Mouse (Mus musculus) MEL (cell line): ENCODE measurements around the gene Slc8a1. TPM values are rescaled to one million over a fixed set of nuclear protein-coding genes. Genes with fewer than 3 reads are reported as not detected.

ENCODE experiments used
- DNase-seq: peaks from one replicate; pipeline ENCODE4 v3.0.0; 2011; ENCODE audit warnings: low read depth, low spot score
- H3K27ac ChIP-seq: 2 replicates; pipeline ENCODE4 v1.5.1; 2012; ENCODE audit warnings: low read depth, mild to moderate bottlenecking, control low read depth, low read length, moderate library complexity; ENCODE audit not compliant: control insufficient read depth
- H3K27me3 ChIP-seq, 2 experiments: fragments of 150-350 bp in 1 of 2; sonication (generic) in 1 of 2; 2 replicates each; pipeline ENCODE4 v1.6.1; 2012; ENCODE audit warnings: low read length in 2 of 2, mild to moderate bottlenecking in 2 of 2, improper control_type of control experiment in 1 of 2, moderate library complexity in 1 of 2; ENCODE audit not compliant: insufficient read depth in 2 of 2, control insufficient read depth in 1 of 2
- H3K36me3 ChIP-seq, 2 experiments: 2 replicates each; pipeline ENCODE4 v1.6.1; 2012 to 2014; ENCODE audit warnings: low read length in 2 of 2, improper control_type of control experiment in 1 of 2, inconsistent platforms in 1 of 2, mild to moderate bottlenecking in 1 of 2; ENCODE audit not compliant: insufficient read depth in 2 of 2, control insufficient read depth in 1 of 2
- H3K4me1 ChIP-seq, 2 experiments: fragments of 150-350 bp in 1 of 2; sonication (generic) in 1 of 2; 2 replicates each; pipeline ENCODE4 v1.6.1; 2012; ENCODE audit warnings: low read length in 2 of 2, improper control_type of control experiment in 1 of 2, mild to moderate bottlenecking in 1 of 2; ENCODE audit not compliant: insufficient read depth in 2 of 2, control insufficient read depth in 1 of 2
- H3K4me3 ChIP-seq, 2 experiments: fragments of 150-350 bp in 1 of 2; sonication (generic) in 1 of 2; 2 replicates each; pipeline ENCODE4 v1.5.1; 2012; ENCODE audit warnings: low read depth in 2 of 2, low read length in 2 of 2, mild to moderate bottlenecking in 2 of 2, moderate library complexity in 2 of 2, control low read depth in 1 of 2, improper control_type of control experiment in 1 of 2; ENCODE audit not compliant: control insufficient read depth in 1 of 2, insufficient read depth in 1 of 2
- H3K79me2 ChIP-seq: 2 replicates; pipeline ENCODE4 v1.6.1; 2012; ENCODE audit warnings: mild to moderate bottlenecking, low read length, moderate library complexity; ENCODE audit not compliant: control insufficient read depth, poor library complexity, insufficient read depth
- H3K9ac ChIP-seq: 2 replicates; pipeline ENCODE4 v1.6.1; 2012; ENCODE audit warnings: low read depth, mild to moderate bottlenecking, control low read depth, low read length, moderate library complexity; ENCODE audit not compliant: control insufficient read depth, poor library complexity, severe bottlenecking
- H3K9me3 ChIP-seq: fragments of 150-350 bp; sonication (generic); replicated peaks from 2 replicates; pipeline ENCODE4 v1.6.1; 2012; ENCODE audit warnings: mild to moderate bottlenecking, low read length, improper control_type of control experiment, moderate library complexity; ENCODE audit not compliant: insufficient read depth
- CHD1 ChIP-seq: IDR thresholded peaks from 2 replicates; pipeline ENCODE4 v1.6.1; 2012; ENCODE audit warnings: low read depth, mild to moderate bottlenecking, inconsistent platforms, low read length, improper control_type of control experiment
- CHD2 ChIP-seq: IDR thresholded peaks from 2 replicates; pipeline ENCODE4 v1.6.1; 2011; ENCODE audit warnings: low read length, improper control_type of control experiment
- CTCF ChIP-seq, 3 experiments: IDR thresholded peaks in 2 of 3; conservative IDR thresholded peaks in 1 of 3; 2 replicates each; pipeline ENCODE4 v1.5.1; 2011 to 2012; ENCODE audit warnings: low read length in 3 of 3, low read depth in 2 of 3, mild to moderate bottlenecking in 2 of 3, improper control_type of control experiment in 1 of 3, inconsistent platforms in 1 of 3, mixed read lengths in 1 of 3, moderate library complexity in 1 of 3; ENCODE audit not compliant: control insufficient read depth in 1 of 3, insufficient read depth in 1 of 3, poor library complexity in 1 of 3, severe bottlenecking in 1 of 3
- E2F4 ChIP-seq: IDR thresholded peaks from 2 replicates; pipeline ENCODE4 v1.6.1; 2011; ENCODE audit warnings: low read depth, low read length, improper control_type of control experiment, borderline replicate concordance
- EP300 ChIP-seq, 2 experiments: IDR thresholded peaks; 2 replicates each; pipeline ENCODE4 v1.6.1; 2011; ENCODE audit warnings: improper control_type of control experiment in 2 of 2, low read length in 2 of 2, low read depth in 1 of 2, mild to moderate bottlenecking in 1 of 2
- GATA1 ChIP-seq: IDR thresholded peaks from 2 replicates; pipeline ENCODE4 v1.6.1; 2011; ENCODE audit warnings: low read depth, low read length, improper control_type of control experiment
- JUND ChIP-seq: IDR thresholded peaks from 2 replicates; pipeline ENCODE4 v1.6.1; 2011; ENCODE audit warnings: low read depth, mild to moderate bottlenecking, improper control_type of control experiment, low read length
- KAT2A ChIP-seq: conservative IDR thresholded peaks from 2 replicates; pipeline ENCODE4 v1.6.1; 2012; ENCODE audit warnings: low read depth, low read length, improper control_type of control experiment, inconsistent platforms
- MAFK ChIP-seq: IDR thresholded peaks from 2 replicates; pipeline ENCODE4 v1.6.1; 2011; ENCODE audit warnings: low read depth, mild to moderate bottlenecking, low read length, improper control_type of control experiment, borderline replicate concordance
- MAX ChIP-seq: IDR thresholded peaks from 2 replicates; pipeline ENCODE4 v1.6.1; 2011; ENCODE audit warnings: low read length, improper control_type of control experiment
- MXI1 ChIP-seq: IDR thresholded peaks from 2 replicates; pipeline ENCODE4 v1.6.1; 2011; ENCODE audit warnings: mild to moderate bottlenecking, low read depth, low read length, improper control_type of control experiment
- MYC ChIP-seq: IDR thresholded peaks from 2 replicates; pipeline ENCODE4 v1.6.1; 2011; ENCODE audit warnings: low read depth, mild to moderate bottlenecking, low read length, improper control_type of control experiment, moderate library complexity
- POLR2A ChIP-seq, 2 experiments: IDR thresholded peaks; 2 replicates each; pipeline ENCODE4 v1.6.1; 2011 to 2012; ENCODE audit warnings: low read length in 2 of 2, mild to moderate bottlenecking in 2 of 2, control low read depth in 1 of 2, improper control_type of control experiment in 1 of 2, low read depth in 1 of 2, moderate library complexity in 1 of 2; ENCODE audit not compliant: control insufficient read depth in 1 of 2, insufficient read depth in 1 of 2, poor library complexity in 1 of 2
- POLR2AphosphoS2 ChIP-seq: IDR thresholded peaks from 2 replicates; pipeline ENCODE4 v1.6.1; 2011; ENCODE audit warnings: low read length, improper control_type of control experiment
- RAD21 ChIP-seq: IDR thresholded peaks from 2 replicates; pipeline ENCODE4 v1.6.1; 2011; ENCODE audit warnings: mild to moderate bottlenecking, low read depth, low read length, improper control_type of control experiment
- SIN3A ChIP-seq: IDR thresholded peaks from 2 replicates; pipeline ENCODE4 v1.6.1; 2012; ENCODE audit warnings: low read length, improper control_type of control experiment, inconsistent platforms
- TCF12 ChIP-seq: IDR thresholded peaks from 2 replicates; pipeline ENCODE4 v1.6.1; 2014; ENCODE audit warnings: low read depth, mild to moderate bottlenecking, inconsistent platforms, low read length, improper control_type of control experiment, moderate library complexity
- UBTF ChIP-seq: IDR thresholded peaks from 2 replicates; pipeline ENCODE4 v1.6.1; 2012; ENCODE audit warnings: low read depth, mild to moderate bottlenecking, inconsistent platforms, low read length, improper control_type of control experiment, moderate library complexity, borderline replicate concordance; ENCODE audit not compliant: insufficient read depth
- ZC3H11A ChIP-seq: IDR thresholded peaks from 2 replicates; pipeline ENCODE4 v1.6.1; 2012; ENCODE audit warnings: low read depth, mild to moderate bottlenecking, inconsistent platforms, low read length, improper control_type of control experiment
- ZMIZ1 ChIP-seq: IDR thresholded peaks from 2 replicates; pipeline ENCODE4 v1.6.1; 2012; ENCODE audit warnings: low read depth, mild to moderate bottlenecking, inconsistent platforms, low read length, improper control_type of control experiment, moderate library complexity
- ZNF384 ChIP-seq: IDR thresholded peaks from 2 replicates; pipeline ENCODE4 v1.6.1; 2012; ENCODE audit warnings: low read depth, mild to moderate bottlenecking, inconsistent platforms, low read length, improper control_type of control experiment
- polyA plus RNA-seq, 2 experiments: library from polyadenylated mRNA; stranded (reverse) in 1 of 2; unstranded in 1 of 2; fragments of >175 nt in 1 of 2; fragments of >200 nt in 1 of 2; gene quantifications; 2 replicates each; pipeline versions ENCODE4 v1.2.1 to v1.2.4; 2012; ENCODE audit warnings: low replicate concordance in 2 of 2, low read depth in 1 of 2; ENCODE audit not compliant: insufficient read length in 2 of 2, insufficient read depth in 1 of 2, missing spikeins in 1 of 2
- total RNA-seq: library from RNA; depleted of rRNA; stranded (reverse); fragments of 300-350 nt; gene quantifications from 2 replicates; pipeline ENCODE4 v1.2.3, GENCODE M21; 2012

Gene Slc8a1
- total and polyA plus RNA-seq, 3 experiments: 0.86 to 1.0 TPM; not detected in 1

DNA sequence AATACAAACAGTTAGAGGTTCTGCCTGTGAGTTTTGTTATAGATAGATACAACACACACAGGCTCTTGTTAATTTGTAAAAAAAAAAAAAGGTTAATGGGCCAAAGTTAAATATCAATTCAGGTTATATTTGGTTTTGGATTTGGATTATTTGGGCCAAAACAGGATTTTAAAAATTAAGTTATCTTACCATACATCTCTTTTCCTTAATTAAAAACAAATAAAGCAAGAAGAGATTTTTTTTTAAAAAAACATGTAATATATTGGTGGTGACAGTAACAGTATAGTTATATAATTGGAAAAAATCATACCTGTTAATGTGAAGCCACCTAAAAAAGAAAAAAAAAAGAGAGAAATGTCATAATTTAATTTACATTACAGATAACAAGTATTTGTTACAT lies 296.7 kb downstream of the Slc8a1 start, which contains the start of gene Gm11096:
TSS of gene Gm11096 (plus strand) at position 301 of the 400 bp plus-strand sequence.
- H3K9ac ChIP-seq: no peak within 1 kb of the TSS
- TF ChIP-seq MYC (no peak), SIN3A (no peak), CHD1 (no peak), TCF12 (no peak), MXI1 (no peak), GATA1 (no peak), JUND (no peak), POLR2AphosphoS2 (no peak), MAX (no peak), CHD2 (no peak), EP300 (IDR thresholded peaks at IDR 0.05; ENCODE audit: low read depth in 1 of 2, low read length in 2 of 2) (no peak), ZC3H11A (no peak), KAT2A (no peak), RAD21 (no peak), MAFK (no peak), POLR2A (IDR thresholded peaks at IDR 0.05; ENCODE audit: control insufficient read depth in 1 of 2, insufficient read depth in 1 of 2, low read depth in 1 of 2, low read length in 2 of 2, poor library complexity in 1 of 2) (no peak)
- H3K36me3 ChIP-seq: no peaks in the 10 kb centered on the region
- no peak for DNase-seq
- no peaks in the 10 kb centered on the region for H3K9me3 ChIP-seq
- H3K27ac ChIP-seq: no peak within 1 kb of the TSS
- H3K4me3 ChIP-seq: no peak within 1 kb of the TSS
- no peaks in the 10 kb centered on the region for H3K4me1 ChIP-seq
- H3K79me2 ChIP-seq: no peaks in the 10 kb centered on the region
- H3K27me3 ChIP-seq: no peaks in the 10 kb centered on the region

DNA sequence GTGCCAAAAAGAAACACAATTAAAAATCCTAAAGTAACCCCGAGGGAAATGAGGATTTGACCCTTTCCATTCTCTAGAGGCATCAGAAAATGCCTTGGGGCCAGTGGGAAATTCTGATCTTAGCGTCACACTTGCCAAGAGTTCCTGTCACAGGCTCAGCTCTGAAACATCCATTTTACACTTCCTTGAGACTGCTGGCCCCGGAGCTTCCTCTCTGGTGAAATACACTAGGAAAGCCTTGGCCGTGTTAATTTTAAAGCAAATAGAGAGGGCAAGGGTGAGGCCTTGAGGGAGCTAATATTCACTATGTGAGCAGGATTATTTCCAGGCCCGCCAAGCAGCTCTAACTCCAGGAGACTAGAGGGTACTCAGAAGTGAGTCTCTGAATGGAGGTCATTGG lies 305.0 kb downstream of the Slc8a1 start:
- TF ChIP-seq E2F4 (no peak), POLR2A (IDR thresholded peaks at IDR 0.05; ENCODE audit: control insufficient read depth in 1 of 2, insufficient read depth in 1 of 2, low read depth in 1 of 2, low read length in 2 of 2, poor library complexity in 1 of 2) (no peak), UBTF (no peak), MYC (no peak), ZMIZ1 (no peak), CTCF (IDR thresholded peaks at IDR 0.05 in 2 of 3, conservative IDR thresholded peaks at IDR 0.05 in 1 of 3; ENCODE audit: control insufficient read depth in 1 of 3, insufficient read depth in 1 of 3, low read depth in 2 of 3, low read length in 3 of 3, poor library complexity in 1 of 3, severe bottlenecking in 1 of 3) (no peak), GATA1 (no peak), POLR2AphosphoS2 (no peak), ZNF384 (no peak), ZC3H11A (no peak)
- TF ChIP-seq, all 39 proteins: peak for 0
- DNase-seq: no peak
- H3K4me1 ChIP-seq: no peaks in the 10 kb centered on the region
- H3K4me3 ChIP-seq: no peak overlapping the region
- H3K79me2 ChIP-seq: no peaks in the 10 kb centered on the region
- H3K27me3 ChIP-seq: no peaks in the 10 kb centered on the region
- no peak overlapping the region for H3K27ac ChIP-seq
- H3K36me3 ChIP-seq: no peaks in the 10 kb centered on the region
- no peak overlapping the region for H3K9ac ChIP-seq
- no peaks in the 10 kb centered on the region for H3K9me3 ChIP-seq
